Mouse (Mus musculus): ENCODE measurements at regions not wholly inside any gene's neighbourhood (a gene's known extent, or its start where the extent isn't known, plus 50 kb on each side); places are given as distances from the start of the nearest gene placed in this dataset.

DNA sequence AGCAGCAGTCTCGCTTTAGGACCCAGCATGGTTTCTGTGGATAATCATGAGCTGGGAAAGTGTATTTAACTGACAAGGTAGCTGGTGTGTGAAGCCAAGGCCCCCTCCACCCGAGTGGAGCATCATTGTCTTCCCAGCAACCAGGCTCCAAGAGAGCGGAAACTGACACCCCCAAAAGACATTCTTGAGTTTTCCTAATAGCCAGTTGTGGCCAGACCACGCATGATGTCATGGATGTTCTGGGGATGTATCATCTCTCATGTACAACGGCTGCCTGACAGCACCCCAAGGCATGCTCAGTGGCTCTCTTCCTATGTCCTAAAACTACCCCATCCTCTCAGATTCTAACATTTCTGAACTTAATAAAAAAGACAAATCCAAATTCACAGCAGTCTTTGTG is 133.5 kb upstream of the Dio3 start:
- H3K9ac ChIP-seq (ENCODE audit: low read depth, low read length): no peak overlapping the region
- H3K9me3 ChIP-seq (ENCODE audit: control insufficient read depth, low read length): 0 out of 2 replicates have a peak, but pooled peaks cover 3% of the 10 kb centered on the region
- WGBS: 70% methylated on average over 5 of the region's 5 CpGs
- H3K4me1 ChIP-seq (ENCODE audit: control insufficient read depth, insufficient read depth, low read length): no peaks in the 10 kb centered on the region
- ATAC-seq: no peak
- no peak overlapping the region for H3K27ac ChIP-seq (ENCODE audit: low read length)
- no peaks in the 10 kb centered on the region for H3K36me3 ChIP-seq (ENCODE audit: control insufficient read depth, insufficient read depth, low read length)
- H3K27me3 ChIP-seq (replicated peaks; ENCODE audit: control insufficient read depth, insufficient read depth, low read length): no peaks in the 10 kb centered on the region
- no peak overlapping the region for H3K4me2 ChIP-seq (ENCODE audit: low read depth, low read length)
- no peak overlapping the region for H3K4me3 ChIP-seq (ENCODE audit: low read length)

GRCm38 (mm10) chr12:110154225-110154962 is 124.5 kb upstream of the Dio3 start:
- H3K36me3 ChIP-seq (ENCODE audit: control insufficient read depth, insufficient read depth, low read length): no peaks in the 10 kb centered on the region
- no peaks in the 10 kb centered on the region for H3K4me1 ChIP-seq (ENCODE audit: control insufficient read depth, insufficient read depth, low read length)
- no peak overlapping the region for H3K4me2 ChIP-seq (ENCODE audit: low read depth, low read length)
- 84% methylated on average over 8 of the region's 8 CpGs for WGBS
- ATAC-seq: no peak
- 0 out of 2 replicates have a peak, but pooled peaks cover 3% of the 10 kb centered on the region for H3K9me3 ChIP-seq (ENCODE audit: control insufficient read depth, low read length)
- no peak overlapping the region for H3K27ac ChIP-seq (ENCODE audit: low read length)
- H3K4me3 ChIP-seq (ENCODE audit: low read length): no peak overlapping the region
- no peak overlapping the region for H3K9ac ChIP-seq (ENCODE audit: low read depth, low read length)
- H3K27me3 ChIP-seq (replicated peaks; ENCODE audit: control insufficient read depth, insufficient read depth, low read length): no peaks in the 10 kb centered on the region

DNA sequence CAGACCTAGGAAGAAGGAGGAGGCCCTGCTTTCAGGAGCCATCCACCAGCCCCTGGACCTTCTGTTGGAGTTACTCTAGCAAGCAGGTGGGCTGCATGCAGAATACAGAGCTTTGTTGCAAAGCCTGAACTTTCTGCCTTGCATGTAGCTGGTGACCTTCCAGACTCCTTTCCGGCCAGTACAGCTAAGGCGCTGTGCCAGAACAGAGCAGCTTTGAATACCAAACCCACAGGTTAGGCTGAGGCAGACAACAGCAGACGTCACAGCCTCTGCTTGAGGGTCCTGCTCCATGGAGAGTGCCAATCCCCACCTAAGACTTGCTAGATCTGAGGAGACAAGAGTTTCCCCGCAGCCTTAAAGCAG is 123.9 kb upstream of the Dio3 start:
- Histone ChIP-seq H3K36me3 (ENCODE audit: control insufficient read depth, insufficient read depth, low read length) (no peaks in the 10 kb centered on the region), H3K27me3 (replicated peaks; ENCODE audit: control insufficient read depth, insufficient read depth, low read length) (no peaks in the 10 kb centered on the region), H3K4me3 (ENCODE audit: low read length) (no peak overlapping the region), H3K27ac (ENCODE audit: low read length) (no peak overlapping the region), H3K4me1 (ENCODE audit: control insufficient read depth, insufficient read depth, low read length) (no peaks in the 10 kb centered on the region), H3K9ac (ENCODE audit: low read depth, low read length) (no peak overlapping the region), H3K9me3 (ENCODE audit: control insufficient read depth, low read length) (no peaks in the 10 kb centered on the region), H3K4me2 (ENCODE audit: low read depth, low read length) (no peak overlapping the region)
- WGBS: 74% methylated on average over 4 of the region's 4 CpGs
- no peak for ATAC-seq

DNA sequence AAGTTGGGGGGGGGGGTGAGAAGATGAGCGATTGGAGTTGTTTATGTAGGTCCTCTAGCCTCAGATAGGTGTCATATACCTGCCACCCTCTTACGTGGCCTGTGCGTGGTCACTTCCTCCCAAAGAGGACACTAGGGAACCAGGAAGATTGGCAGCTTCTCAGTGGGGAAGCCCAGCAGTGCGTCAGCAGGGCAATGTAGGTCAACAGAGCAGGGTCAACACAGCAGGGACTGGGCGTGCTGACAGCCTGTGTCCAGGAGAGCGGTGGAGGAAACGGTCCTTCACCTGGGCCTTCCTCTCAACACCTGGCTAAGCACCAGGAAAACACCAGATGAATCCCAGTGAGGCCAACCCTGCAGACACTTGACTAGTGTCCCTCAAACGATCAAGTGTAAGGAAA is 122.4 kb upstream of the Dio3 start:
- ATAC-seq: no peak
- Histone ChIP-seq H3K4me1 (ENCODE audit: control insufficient read depth, insufficient read depth, low read length) (no peaks in the 10 kb centered on the region), H3K27ac (ENCODE audit: low read length) (no peak overlapping the region), H3K9ac (ENCODE audit: low read depth, low read length) (no peak overlapping the region), H3K4me3 (ENCODE audit: low read length) (no peak overlapping the region), H3K36me3 (ENCODE audit: control insufficient read depth, insufficient read depth, low read length) (no peaks in the 10 kb centered on the region), H3K4me2 (ENCODE audit: low read depth, low read length) (no peak overlapping the region), H3K9me3 (ENCODE audit: control insufficient read depth, low read length) (no peaks in the 10 kb centered on the region), H3K27me3 (replicated peaks; ENCODE audit: control insufficient read depth, insufficient read depth, low read length) (no peaks in the 10 kb centered on the region)
- WGBS: 46% methylated on average over 8 of the region's 8 CpGs

- no peaks in the 10 kb centered on the region for H3K27me3 ChIP-seq (replicated peaks; ENCODE audit: control insufficient read depth, insufficient read depth, low read length)
- WGBS: 72% methylated on average over 16 of the region's 16 CpGs
- no peak overlapping the region for H3K4me2 ChIP-seq (ENCODE audit: low read depth, low read length)
- H3K4me3 ChIP-seq (ENCODE audit: low read length): no peak overlapping the region
- ATAC-seq: no peak
- H3K4me1 ChIP-seq (ENCODE audit: control insufficient read depth, insufficient read depth, low read length): no peaks in the 10 kb centered on the region
- no peak overlapping the region for H3K27ac ChIP-seq (ENCODE audit: low read length)
- H3K9ac ChIP-seq (ENCODE audit: low read depth, low read length): no peak overlapping the region
- no peaks in the 10 kb centered on the region for H3K9me3 ChIP-seq (ENCODE audit: control insufficient read depth, low read length)
- H3K36me3 ChIP-seq (ENCODE audit: control insufficient read depth, insufficient read depth, low read length): no peaks in the 10 kb centered on the region
Measured at GRCm38 (mm10) chr12:110157998-110158747, 120.7 kb upstream of the Dio3 start.

- no peak for ATAC-seq
- H3K27me3 ChIP-seq (replicated peaks; ENCODE audit: control insufficient read depth, insufficient read depth, low read length): no peaks in the 10 kb centered on the region
- H3K4me1 ChIP-seq (ENCODE audit: control insufficient read depth, insufficient read depth, low read length): no peaks in the 10 kb centered on the region
- H3K4me2 ChIP-seq (ENCODE audit: low read depth, low read length): no peak overlapping the region
- WGBS: 90% methylated on average over 4 of the region's 4 CpGs
- no peak overlapping the region for H3K9ac ChIP-seq (ENCODE audit: low read depth, low read length)
- no peak overlapping the region for H3K27ac ChIP-seq (ENCODE audit: low read length)
- H3K36me3 ChIP-seq (ENCODE audit: control insufficient read depth, insufficient read depth, low read length): no peaks in the 10 kb centered on the region
- no peak overlapping the region for H3K4me3 ChIP-seq (ENCODE audit: low read length)
- no peaks in the 10 kb centered on the region for H3K9me3 ChIP-seq (ENCODE audit: control insufficient read depth, low read length)
Measured at GRCm38 (mm10) chr12:110161306-110161705, 117.6 kb upstream of the Dio3 start.

GRCm38 (mm10) chr12:110165462-110165861 is 113.4 kb upstream of the Dio3 start:
- H3K36me3 ChIP-seq (ENCODE audit: control insufficient read depth, insufficient read depth, low read length): no peaks in the 10 kb centered on the region
- no peaks in the 10 kb centered on the region for H3K4me1 ChIP-seq (ENCODE audit: control insufficient read depth, insufficient read depth, low read length)
- H3K9me3 ChIP-seq (ENCODE audit: control insufficient read depth, low read length): no peaks in the 10 kb centered on the region
- no peak for ATAC-seq
- no peak overlapping the region for H3K27ac ChIP-seq (ENCODE audit: low read length)
- no peak overlapping the region for H3K4me3 ChIP-seq (ENCODE audit: low read length)
- no peak overlapping the region for H3K4me2 ChIP-seq (ENCODE audit: low read depth, low read length)
- H3K27me3 ChIP-seq (replicated peaks; ENCODE audit: control insufficient read depth, insufficient read depth, low read length): no peaks in the 10 kb centered on the region
- no peak overlapping the region for H3K9ac ChIP-seq (ENCODE audit: low read depth, low read length)
- WGBS: 80% methylated on average over 13 of the region's 13 CpGs

GRCm38 (mm10) chr12:110168407-110168806 is 110.5 kb upstream of the Dio3 start:
- 81% methylated on average over 4 of the region's 4 CpGs for WGBS
- no peak overlapping the region for H3K4me2 ChIP-seq (ENCODE audit: low read depth, low read length)
- H3K27me3 ChIP-seq (replicated peaks; ENCODE audit: control insufficient read depth, insufficient read depth, low read length): no peaks in the 10 kb centered on the region
- H3K27ac ChIP-seq (ENCODE audit: low read length): no peak overlapping the region
- no peaks in the 10 kb centered on the region for H3K9me3 ChIP-seq (ENCODE audit: control insufficient read depth, low read length)
- no peaks in the 10 kb centered on the region for H3K4me1 ChIP-seq (ENCODE audit: control insufficient read depth, insufficient read depth, low read length)
- no peaks in the 10 kb centered on the region for H3K36me3 ChIP-seq (ENCODE audit: control insufficient read depth, insufficient read depth, low read length)
- no peak for ATAC-seq
- no peak overlapping the region for H3K4me3 ChIP-seq (ENCODE audit: low read length)
- no peak overlapping the region for H3K9ac ChIP-seq (ENCODE audit: low read depth, low read length)

GRCm38 (mm10) chr12:110169261-110169660 is 109.6 kb upstream of the Dio3 start:
- Histone ChIP-seq H3K9ac (ENCODE audit: low read depth, low read length) (no peak overlapping the region), H3K27me3 (replicated peaks; ENCODE audit: control insufficient read depth, insufficient read depth, low read length) (no peaks in the 10 kb centered on the region), H3K4me1 (ENCODE audit: control insufficient read depth, insufficient read depth, low read length) (no peaks in the 10 kb centered on the region), H3K9me3 (ENCODE audit: control insufficient read depth, low read length) (no peaks in the 10 kb centered on the region), H3K27ac (ENCODE audit: low read length) (no peak overlapping the region), H3K4me3 (ENCODE audit: low read length) (no peak overlapping the region), H3K4me2 (ENCODE audit: low read depth, low read length) (no peak overlapping the region), H3K36me3 (ENCODE audit: control insufficient read depth, insufficient read depth, low read length) (no peaks in the 10 kb centered on the region)
- ATAC-seq: no peak
- 90% methylated on average over 1 of the region's 1 CpGs for WGBS

All from intestine, embryonic 16.5 days (tissue).